Mouse (Mus musculus): Measurements from ENCODE around the gene Slc5a10.

The Slc5a10 gene

DNA sequence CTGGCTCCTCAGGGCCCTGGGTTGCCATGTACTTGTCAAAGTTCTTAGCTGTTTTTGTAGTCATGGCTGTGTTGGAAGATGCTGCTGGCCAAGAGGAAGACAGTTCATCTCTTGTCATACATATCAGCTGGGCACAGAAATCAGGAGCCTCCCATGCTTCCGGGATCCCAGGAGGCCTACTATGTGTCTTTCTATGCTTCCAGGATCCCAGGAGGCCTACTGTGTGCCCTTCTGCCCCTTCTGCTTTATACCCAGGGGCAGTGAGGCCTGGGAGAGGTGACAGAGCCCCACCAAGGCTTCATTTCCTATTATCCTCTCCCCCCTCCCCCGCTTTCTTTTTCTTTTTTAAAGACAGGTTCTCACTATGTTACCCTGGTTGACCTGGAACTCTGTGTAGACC lies 15.0 kb downstream of the Slc5a10 start:
- no peak for DNase-seq (ENCODE audit: low spot score in 2 of 2)

DNA sequence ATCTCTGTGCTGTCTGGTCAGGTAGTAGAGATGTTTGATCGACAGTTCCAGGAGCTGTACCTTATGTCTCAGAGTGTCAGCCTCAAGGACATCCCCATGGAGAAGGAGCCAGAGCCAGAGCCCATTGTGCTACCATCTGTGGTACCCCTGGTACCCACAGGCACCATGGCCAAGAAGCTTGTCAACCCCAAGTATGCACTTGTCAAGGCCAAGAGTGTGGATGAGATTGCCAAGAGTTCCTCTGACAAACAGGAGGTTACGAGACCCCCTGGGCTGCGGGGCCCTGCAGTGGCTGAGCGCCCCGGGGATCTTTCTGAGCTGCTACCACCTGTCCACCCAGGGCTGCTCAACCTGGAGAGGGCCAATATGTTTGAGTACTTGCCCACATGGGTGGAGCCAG lies 18.1 kb downstream of the Slc5a10 start:
- DNase-seq (ENCODE audit: low spot score in 2 of 2): no peak

DNA sequence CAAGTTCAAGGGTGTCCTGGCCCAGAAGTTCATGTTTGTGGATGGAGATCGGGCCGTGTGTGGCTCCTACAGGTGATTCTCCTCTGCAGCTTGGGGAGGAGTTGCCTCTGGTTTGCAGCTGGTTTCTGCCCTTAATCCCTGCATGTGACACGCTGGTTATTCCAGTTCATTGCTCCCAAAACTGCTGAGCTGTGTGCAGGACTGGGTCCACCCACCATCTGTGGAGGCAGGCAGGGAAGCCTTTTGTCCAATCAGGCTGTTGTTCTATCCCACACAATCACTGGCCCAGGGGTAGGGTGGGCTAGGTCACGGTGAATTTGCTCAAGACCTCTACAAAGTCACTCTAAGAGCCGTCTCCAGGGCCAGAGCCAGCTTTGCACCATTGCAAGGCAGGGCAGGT lies 18.9 kb downstream of the Slc5a10 start:
- DNase-seq (ENCODE audit: low spot score in 2 of 2): no peak

DNA sequence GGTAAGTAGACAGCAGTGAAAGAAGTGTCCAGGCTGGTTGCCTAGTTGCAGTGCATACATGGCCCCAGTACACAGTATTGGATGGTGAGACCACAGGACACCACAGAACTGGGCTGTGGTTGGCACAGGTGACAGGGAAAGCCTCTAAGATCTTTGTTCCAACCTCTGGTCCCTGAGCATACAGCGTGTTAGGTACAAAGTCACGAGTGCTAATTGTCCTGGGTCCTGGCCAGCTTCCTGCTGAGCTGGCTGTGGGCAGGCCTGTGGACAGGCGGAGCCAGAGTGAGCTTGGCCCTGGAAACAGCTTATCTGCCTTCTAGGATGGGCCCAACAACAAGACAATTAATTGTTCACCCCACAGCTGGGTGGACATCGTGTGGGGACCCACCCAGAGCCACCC lies 20.7 kb downstream of the Slc5a10 start:
- DNase-seq (ENCODE audit: low spot score in 2 of 2): no peak

DNA sequence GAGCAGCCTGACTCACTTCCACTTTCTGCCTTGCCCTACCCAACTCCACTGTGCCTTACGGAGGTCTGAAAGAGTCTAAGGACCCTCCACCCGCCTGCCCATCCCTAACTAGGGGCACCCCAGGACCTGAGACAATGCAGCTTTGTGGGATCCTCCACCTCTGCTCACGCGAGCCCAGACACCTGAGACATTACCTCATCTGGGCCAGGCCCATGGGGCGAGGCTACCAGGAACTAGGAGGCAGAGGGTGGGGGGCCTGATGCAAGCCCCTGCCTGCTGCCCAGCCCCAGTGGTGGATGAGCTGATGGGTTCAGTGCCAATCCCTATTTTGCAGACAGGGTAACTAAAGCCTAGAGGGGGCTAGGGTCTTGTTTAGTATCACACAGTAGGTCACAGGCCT lies 21.2 kb downstream of the Slc5a10 start:
- DNase-seq (ENCODE audit: low spot score in 2 of 2): no peak

GRCm38 (mm10) chr11:61698852-61699251 lies 21.8 kb downstream of the Slc5a10 start:
- no peak for DNase-seq (ENCODE audit: low spot score in 2 of 2)

GRCm38 (mm10) chr11:61692996-61693395 lies 27.6 kb downstream of the Slc5a10 start:
- no peak for DNase-seq (ENCODE audit: low spot score in 2 of 2)

DNA sequence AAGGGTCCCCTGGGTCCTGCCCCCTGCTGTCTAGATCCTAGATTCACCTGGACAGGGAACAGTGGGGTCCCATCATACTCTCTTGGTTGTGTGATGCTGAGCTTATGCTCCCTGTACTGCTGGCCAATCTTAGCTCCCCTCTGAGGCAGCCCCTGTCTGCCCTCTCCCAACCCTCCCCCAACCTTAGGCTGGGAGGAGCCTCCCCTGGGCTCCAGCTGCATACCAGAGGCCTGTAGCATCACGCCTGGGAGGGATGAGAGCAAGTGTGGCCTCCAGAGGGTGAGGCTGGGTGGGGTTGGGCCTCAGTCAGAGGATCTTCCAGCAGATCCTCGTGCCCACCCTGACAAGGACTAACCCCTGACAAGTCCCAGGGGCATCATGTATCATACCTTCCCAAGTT lies 33.0 kb downstream of the Slc5a10 start:
- DNase-seq (ENCODE audit: low spot score in 2 of 2): no peak

DNA sequence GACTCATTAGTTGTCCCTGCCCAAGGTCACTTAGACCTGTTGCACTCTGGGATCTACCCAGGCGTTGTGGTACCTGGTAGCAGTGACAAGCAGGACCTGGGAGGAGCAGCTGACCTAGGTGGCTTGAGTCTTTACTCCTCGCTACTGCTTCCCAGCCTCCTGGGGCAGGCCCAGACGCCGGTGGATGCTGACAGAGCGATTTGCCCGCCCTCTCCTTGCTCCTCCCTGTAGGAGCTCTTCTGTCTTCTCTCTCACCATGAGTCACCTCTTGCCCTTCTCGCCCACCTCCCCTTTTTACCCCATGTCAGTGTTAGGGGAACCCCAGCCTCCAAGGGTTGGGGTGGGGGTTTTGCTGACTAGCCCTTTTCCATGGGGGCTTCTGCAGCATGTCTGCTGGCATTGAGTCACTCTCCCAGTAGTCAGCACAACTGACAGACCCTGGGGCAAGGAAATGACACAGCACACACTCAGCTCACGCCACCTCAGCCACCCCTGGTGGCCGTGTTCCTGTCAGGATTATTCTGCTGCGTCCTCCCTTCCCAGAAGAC lies 33.6 kb downstream of the Slc5a10 start:
- DNase-seq (ENCODE audit: low spot score in 2 of 2): no peak

DNA sequence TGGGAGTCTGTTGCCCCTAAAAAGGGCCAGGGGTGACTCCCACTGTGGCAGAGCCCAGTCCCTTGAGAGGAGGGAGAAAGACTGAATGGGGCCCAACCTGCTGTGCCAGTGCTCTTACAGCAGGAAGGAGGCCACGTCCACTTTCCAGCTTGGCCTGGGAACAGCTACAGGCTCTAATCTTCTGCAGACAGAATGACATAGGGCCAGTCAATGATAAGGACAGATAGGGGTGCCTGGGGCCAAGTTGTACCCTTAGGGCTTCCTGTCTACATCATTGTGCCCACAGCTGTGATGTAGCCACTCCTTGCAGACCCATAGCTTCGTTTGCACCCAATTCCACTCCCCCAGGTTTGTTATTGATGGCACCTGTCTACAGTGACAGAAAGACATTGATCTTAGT lies 34.5 kb downstream of the Slc5a10 start:
- DNase-seq (ENCODE audit: low spot score in 2 of 2): no peak

DNA sequence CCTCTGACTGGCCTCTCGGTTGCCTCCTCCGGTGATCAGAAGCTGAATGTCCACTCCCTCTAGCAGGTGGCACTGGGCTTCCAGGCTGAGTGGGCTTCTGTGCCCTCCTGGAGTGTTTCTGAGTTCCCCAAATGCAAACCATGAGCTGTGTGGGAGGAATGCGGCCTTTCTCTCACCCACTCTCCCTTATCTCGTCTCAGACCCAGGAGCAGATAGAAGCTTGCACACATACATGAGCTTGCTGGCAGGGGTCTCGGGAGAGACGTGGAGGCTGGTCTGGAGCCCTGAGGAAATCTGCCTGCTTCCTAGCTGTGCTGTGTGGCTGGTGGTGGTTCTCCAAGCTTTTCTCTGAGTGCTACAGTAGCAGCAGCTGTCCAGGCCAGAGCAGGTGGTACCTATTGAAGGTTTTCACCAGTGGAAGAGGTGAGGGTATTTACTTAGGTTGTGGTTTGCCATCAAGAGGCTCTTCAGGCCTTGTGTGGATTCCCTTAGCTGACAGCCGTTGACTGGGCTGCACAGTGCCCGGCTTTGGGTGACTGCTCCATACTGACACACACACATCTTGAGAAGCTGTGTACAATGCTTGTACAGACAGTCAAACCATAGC lies 35.4 kb downstream of the Slc5a10 start:
- no peak for DNase-seq (ENCODE audit: low spot score in 2 of 2)

DNA sequence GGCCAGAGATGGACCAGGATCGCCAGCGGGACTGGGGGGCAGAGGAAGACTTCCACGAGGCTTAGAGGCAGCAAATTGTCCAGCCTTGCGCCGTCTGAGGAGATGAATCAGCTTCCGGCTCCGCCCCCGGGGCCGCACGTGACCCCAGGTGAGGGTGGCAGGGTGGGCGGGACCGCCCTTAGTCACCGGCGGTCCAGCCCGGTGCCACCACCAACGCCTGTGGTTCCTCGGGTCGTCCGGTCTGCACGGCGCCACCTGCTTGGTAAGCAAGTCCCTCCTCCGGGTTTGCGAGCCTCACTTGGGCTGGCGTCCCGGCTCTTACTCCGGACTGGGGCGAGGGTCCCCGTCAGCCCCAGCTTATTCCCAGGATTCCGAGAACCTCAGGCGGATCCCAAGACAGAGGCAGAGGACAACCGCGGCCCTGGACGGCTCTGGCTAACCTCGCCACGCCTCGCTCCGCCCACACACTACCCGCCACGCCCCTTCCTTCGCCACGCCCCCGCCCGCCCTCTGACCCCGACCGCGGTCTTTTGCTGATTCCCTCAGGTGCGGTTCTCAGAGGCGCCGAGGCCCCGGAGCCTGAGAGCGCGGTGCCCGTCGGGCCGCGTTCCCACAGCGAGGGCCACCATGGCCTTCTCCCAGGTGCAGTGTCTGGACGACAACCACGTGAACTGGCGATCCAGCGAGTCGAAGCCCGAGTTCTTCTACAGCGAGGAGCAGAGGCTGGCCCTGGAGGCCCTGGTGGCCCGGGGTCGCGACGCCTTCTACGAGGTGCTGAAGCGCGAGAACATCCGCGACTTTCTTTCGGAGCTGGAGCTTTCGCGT lies 36.5 kb downstream of the Slc5a10 start, which contains the start of gene Fam83g:
Gene Fam83g (plus strand): TSS at position 185 of the 825 bp plus-strand sequence.
- peak; percentile 70 to 77 for DNase-seq (ENCODE audit: low spot score in 2 of 2)

- no peak for DNase-seq (ENCODE audit: low spot score in 2 of 2)
Measured at GRCm38 (mm10) chr11:61679091-61679866, 41.3 kb downstream of the Slc5a10 start.

DNA sequence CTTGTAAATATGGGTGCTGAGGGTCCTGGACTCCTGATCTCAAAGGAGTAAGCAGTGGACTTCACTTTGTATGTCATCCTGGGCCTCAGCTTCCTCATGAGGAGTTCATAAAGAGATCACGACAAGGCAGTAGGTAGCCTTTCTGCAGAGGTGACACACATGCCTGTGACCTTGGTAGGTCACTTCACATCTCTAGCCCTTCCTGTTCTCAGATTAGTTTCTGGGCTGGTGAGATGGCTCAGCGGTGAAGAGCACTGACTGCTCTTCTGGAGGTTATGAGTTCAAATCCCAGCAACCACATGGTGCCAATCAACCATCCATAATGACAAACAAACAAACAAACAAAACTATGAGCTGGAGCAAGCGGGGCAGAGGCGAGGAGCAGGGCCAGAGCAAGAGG lies 42.9 kb downstream of the Slc5a10 start:
- no peak for DNase-seq (ENCODE audit: low spot score in 2 of 2)

DNA sequence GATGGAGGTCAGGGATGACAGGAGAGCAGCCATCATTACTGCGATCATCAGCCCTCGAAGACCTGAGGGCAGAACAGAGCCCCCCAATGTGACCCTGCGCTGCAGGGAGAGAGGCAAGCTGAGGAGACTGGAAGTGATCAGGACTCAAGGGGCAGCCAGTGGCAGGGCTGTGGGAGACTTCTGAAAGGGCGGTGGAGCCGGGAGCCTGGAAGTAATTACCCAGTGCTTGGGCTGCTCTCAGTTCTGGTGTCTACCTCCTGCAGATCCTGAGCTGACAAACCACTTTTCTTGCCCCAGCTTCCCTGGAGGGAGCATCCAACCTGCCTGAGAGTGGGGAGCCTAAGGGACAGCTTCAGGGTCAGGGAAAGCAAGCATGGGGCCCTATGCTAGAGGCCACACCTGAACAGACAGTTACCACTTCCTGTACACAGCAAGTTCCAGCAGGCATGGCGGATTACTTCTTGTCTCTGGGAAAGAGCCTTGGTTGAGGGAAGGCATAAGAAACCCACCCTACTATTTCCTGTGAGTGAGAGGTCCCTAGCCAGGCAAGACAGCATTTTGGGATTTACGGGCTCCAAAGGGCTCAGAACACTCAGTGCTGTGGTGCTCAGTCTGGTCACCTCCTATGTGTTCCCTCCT lies 44.3 kb downstream of the Slc5a10 start:
- no peak for DNase-seq (ENCODE audit: low spot score in 2 of 2)

- no peak for DNase-seq (ENCODE audit: low spot score in 2 of 2)
Measured at GRCm38 (mm10) chr11:61675332-61675731, 45.3 kb downstream of the Slc5a10 start.

GRCm38 (mm10) chr11:61674839-61675159 lies 45.8 kb downstream of the Slc5a10 start:
- no peak for DNase-seq (ENCODE audit: low spot score in 2 of 2)

GRCm38 (mm10) chr11:61674151-61674838 lies 46.3 kb downstream of the Slc5a10 start:
- DNase-seq (ENCODE audit: low spot score in 2 of 2): no peak

DNA sequence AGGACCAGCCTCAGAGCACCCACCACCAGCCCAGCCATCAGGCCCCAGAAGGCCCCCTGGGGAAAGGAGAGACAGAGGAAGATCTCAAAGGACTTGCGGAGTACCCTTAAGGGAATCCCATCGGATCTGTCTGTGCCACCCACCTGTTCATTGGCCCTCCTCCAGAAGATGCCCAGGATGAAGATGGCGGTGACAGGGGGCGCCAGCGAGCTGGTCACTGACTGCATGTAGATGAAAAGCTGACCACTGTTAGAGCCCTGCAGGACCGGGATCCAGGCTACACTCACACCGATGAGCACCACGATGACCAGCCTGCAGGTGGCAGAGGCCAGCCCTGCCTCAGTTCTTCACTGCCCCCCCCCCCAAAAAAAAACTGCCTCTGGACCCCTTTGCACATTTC lies 46.9 kb downstream of the Slc5a10 start:
- no peak for DNase-seq (ENCODE audit: low spot score in 2 of 2)

GRCm38 (mm10) chr11:61671781-61672383 lies 48.7 kb downstream of the Slc5a10 start:
- DNase-seq (ENCODE audit: low spot score in 2 of 2): no peak
